Mouse (Mus musculus): ENCODE measurements around the gene Lim2. TPM values are rescaled to one million over a fixed set of nuclear protein-coding genes. Genes with fewer than 3 reads are reported as not detected.

Lim2 gene
- total and polyA plus RNA-seq, 3 experiments: not detected

GRCm38 (mm10) chr7:43483236-43483635 lies 55.8 kb downstream of the Lim2 start:
- DNase-seq (ENCODE audit: low read depth, low spot score): peak; percentile 7
- Histone ChIP-seq H3K9me3 (replicated peaks; ENCODE audit: insufficient read depth, low read length) (no peaks in the 10 kb centered on the region), H3K9ac (ENCODE audit: control insufficient read depth, low read depth, low read length, poor library complexity, severe bottlenecking) (no peak overlapping the region), H3K79me2 (ENCODE audit: control insufficient read depth, insufficient read depth, low read length, poor library complexity) (no peaks in the 10 kb centered on the region), H3K27me3 (ENCODE audit: control insufficient read depth in 1 of 2, insufficient read depth in 2 of 2, low read length in 2 of 2) (no peaks in the 10 kb centered on the region), H3K4me1 (ENCODE audit: control insufficient read depth in 1 of 2, insufficient read depth in 2 of 2, low read length in 2 of 2) (no peaks in the 10 kb centered on the region), H3K36me3 (ENCODE audit: control insufficient read depth in 1 of 2, insufficient read depth in 2 of 2, low read length in 2 of 2) (no peaks in the 10 kb centered on the region), H3K27ac (ENCODE audit: control insufficient read depth, low read depth, low read length) (no peak overlapping the region), H3K4me3 (ENCODE audit: control insufficient read depth in 1 of 2, insufficient read depth in 1 of 2, low read depth in 2 of 2, low read length in 2 of 2) (no peak overlapping the region)
- no peak for TF ChIP-seq RCOR1 (IDR thresholded peaks at IDR 0.05; ENCODE audit: low read depth, low read length)
- TF ChIP-seq POLR2AphosphoS2 (IDR thresholded peaks at IDR 0.05; ENCODE audit: low read length): no peak
- no peak for TF ChIP-seq MEF2A (IDR thresholded peaks at IDR 0.05; ENCODE audit: extremely low read depth, insufficient replicate concordance, low read depth, low read length, poor library complexity, severe bottlenecking)
- no peak for TF ChIP-seq NELFE (IDR thresholded peaks at IDR 0.05; ENCODE audit: low read depth, low read length)
- no peak for TF ChIP-seq POLR2A (IDR thresholded peaks at IDR 0.05; ENCODE audit: control insufficient read depth in 1 of 2, insufficient read depth in 1 of 2, low read depth in 1 of 2, low read length in 2 of 2, poor library complexity in 1 of 2)
- no peak for TF ChIP-seq RAD21 (IDR thresholded peaks at IDR 0.05; ENCODE audit: low read depth, low read length)
- TF ChIP-seq HCFC1 (IDR thresholded peaks at IDR 0.05; ENCODE audit: low read depth, low read length): no peak
- no peak for TF ChIP-seq ZMIZ1 (IDR thresholded peaks at IDR 0.05; ENCODE audit: low read depth, low read length)
- TF ChIP-seq NRF1 (IDR thresholded peaks at IDR 0.05; ENCODE audit: insufficient read depth, low read depth, low read length, poor library complexity, severe bottlenecking): no peak
- no peak for TF ChIP-seq MAZ (IDR thresholded peaks at IDR 0.05; ENCODE audit: low read depth, low read length)

Other genes with a start within 250 kb of the Lim2 start
- gene Zfp715, start 114.4 kb upstream of the Lim2 start, total RNA-seq (2012; rRNA removed): 10.5 and 11.7 TPM in 2 replicates
- 1 to 10 TPM in 1 of 2 experiments, not detected in 1; 8.3 TPM for gene Zfp715, start 114.4 kb upstream of the Lim2 start, polyA plus RNA-seq (2012; ENCODE audit: insufficient read depth in 1 of 2, insufficient read length in 2 of 2, low read depth in 1 of 2, low replicate concordance in 2 of 2, missing spikeins in 1 of 2)
- 22.6 and 22.7 TPM in 2 replicates for gene Siglecf, start 76.3 kb upstream of the Lim2 start, total RNA-seq (2012; rRNA removed)
- gene Siglecf, start 76.3 kb upstream of the Lim2 start, polyA plus RNA-seq (2012; ENCODE audit: insufficient read depth in 1 of 2, insufficient read length in 2 of 2, low read depth in 1 of 2, low replicate concordance in 2 of 2, missing spikeins in 1 of 2): 10 to 100 TPM in 1 of 2 experiments, not detected in 1; 26.7 TPM
- not detected in 2 replicates for gene Siglecg, start 19.5 kb upstream of the Lim2 start, total RNA-seq (2012; rRNA removed)
- not detected for gene Siglecg, start 19.5 kb upstream of the Lim2 start, polyA plus RNA-seq (2012; ENCODE audit: insufficient read depth in 1 of 2, insufficient read length in 2 of 2, low read depth in 1 of 2, low replicate concordance in 2 of 2, missing spikeins in 1 of 2)
- not detected in 2 replicates for gene Nkg7, start 9.4 kb downstream of the Lim2 start, total RNA-seq (2012; rRNA removed)
- gene Nkg7, start 9.4 kb downstream of the Lim2 start, polyA plus RNA-seq (2012; ENCODE audit: insufficient read depth in 1 of 2, insufficient read length in 2 of 2, low read depth in 1 of 2, low replicate concordance in 2 of 2, missing spikeins in 1 of 2): not detected
- gene Cldnd2, start 13.1 kb downstream of the Lim2 start, total RNA-seq (2012; rRNA removed): not detected in 2 replicates
- gene Cldnd2, start 13.1 kb downstream of the Lim2 start, polyA plus RNA-seq (2012; ENCODE audit: insufficient read depth in 1 of 2, insufficient read length in 2 of 2, low read depth in 1 of 2, low replicate concordance in 2 of 2, missing spikeins in 1 of 2): not detected
- gene Etfb, start 16.4 kb downstream of the Lim2 start, total RNA-seq (2012; rRNA removed): 174 and 177 TPM in 2 replicates
- 100 to 1,000 TPM in 1 of 2 experiments, not detected in 1; 186 TPM for gene Etfb, start 16.4 kb downstream of the Lim2 start, polyA plus RNA-seq (2012; ENCODE audit: insufficient read depth in 1 of 2, insufficient read length in 2 of 2, low read depth in 1 of 2, low replicate concordance in 2 of 2, missing spikeins in 1 of 2)
- gene Gm45233, start 16.5 kb downstream of the Lim2 start, total RNA-seq (2012; rRNA removed): not detected in 2 replicates
- under 1 TPM in 1 of 2 experiments, not detected in 1; 0.42 TPM for gene Gm45233, start 16.5 kb downstream of the Lim2 start, polyA plus RNA-seq (2012; ENCODE audit: insufficient read depth in 1 of 2, insufficient read length in 2 of 2, low read depth in 1 of 2, low replicate concordance in 2 of 2, missing spikeins in 1 of 2)
- 0.08 and 0.10 TPM in 2 replicates for gene Vsig10l, start 35.5 kb downstream of the Lim2 start, total RNA-seq (2012; rRNA removed)
- gene Vsig10l, start 35.5 kb downstream of the Lim2 start, polyA plus RNA-seq (2012; ENCODE audit: insufficient read depth in 1 of 2, insufficient read length in 2 of 2, low read depth in 1 of 2, low replicate concordance in 2 of 2, missing spikeins in 1 of 2): under 1 TPM in 1 of 2 experiments, not detected in 1; 0.65 TPM
- not detected in 2 replicates for gene Iglon5, start 62.4 kb downstream of the Lim2 start, total RNA-seq (2012; rRNA removed)
- gene Iglon5, start 62.4 kb downstream of the Lim2 start, polyA plus RNA-seq (2012; ENCODE audit: insufficient read depth in 1 of 2, insufficient read length in 2 of 2, low read depth in 1 of 2, low replicate concordance in 2 of 2, missing spikeins in 1 of 2): not detected
- gene 4931406B18Rik, start 78.3 kb downstream of the Lim2 start, total RNA-seq (2012; rRNA removed): not detected in 2 replicates
- gene 4931406B18Rik, start 78.3 kb downstream of the Lim2 start, polyA plus RNA-seq (2012; ENCODE audit: insufficient read depth in 1 of 2, insufficient read length in 2 of 2, low read depth in 1 of 2, low replicate concordance in 2 of 2, missing spikeins in 1 of 2): not detected
- gene Cd33, start 116.8 kb downstream of the Lim2 start, total RNA-seq (2012; rRNA removed): not detected in 2 replicates
- gene Cd33, start 116.8 kb downstream of the Lim2 start, polyA plus RNA-seq (2012; ENCODE audit: insufficient read depth in 1 of 2, insufficient read length in 2 of 2, low read depth in 1 of 2, low replicate concordance in 2 of 2, missing spikeins in 1 of 2): not detected
- gene Zfp658, start 134.6 kb downstream of the Lim2 start, total RNA-seq (2012; rRNA removed): not detected in 2 replicates
- gene Zfp658, start 134.6 kb downstream of the Lim2 start, polyA plus RNA-seq (2012; ENCODE audit: insufficient read depth in 1 of 2, insufficient read length in 2 of 2, low read depth in 1 of 2, low replicate concordance in 2 of 2, missing spikeins in 1 of 2): not detected
- 3.6 and 5.5 TPM in 2 replicates for gene Zfp719, start 151.9 kb downstream of the Lim2 start, total RNA-seq (2012; rRNA removed)
- gene Zfp719, start 151.9 kb downstream of the Lim2 start, polyA plus RNA-seq (2012; ENCODE audit: insufficient read depth in 1 of 2, insufficient read length in 2 of 2, low read depth in 1 of 2, low replicate concordance in 2 of 2, missing spikeins in 1 of 2): 1 to 10 TPM in 1 of 2 experiments, not detected in 1; 1.9 TPM
- 0.10 TPM in 1 of 2 replicates, not detected in the other for gene Zfp819, start 179.5 kb downstream of the Lim2 start, total RNA-seq (2012; rRNA removed)
- under 1 TPM in 1 of 2 experiments, not detected in 1; 0.06 TPM for gene Zfp819, start 179.5 kb downstream of the Lim2 start, polyA plus RNA-seq (2012; ENCODE audit: insufficient read depth in 1 of 2, insufficient read length in 2 of 2, low read depth in 1 of 2, low replicate concordance in 2 of 2, missing spikeins in 1 of 2)
- gene Ceacam18, start 207.0 kb downstream of the Lim2 start, total RNA-seq (2012; rRNA removed): 0.08 and 0.13 TPM in 2 replicates
- gene Ceacam18, start 207.0 kb downstream of the Lim2 start, polyA plus RNA-seq (2012; ENCODE audit: insufficient read depth in 1 of 2, insufficient read length in 2 of 2, low read depth in 1 of 2, low replicate concordance in 2 of 2, missing spikeins in 1 of 2): under 1 TPM in 1 of 2 experiments, not detected in 1; 0.04 TPM
- gene Siglece, start 232.5 kb downstream of the Lim2 start, total RNA-seq (2012; rRNA removed): not detected in 2 replicates
- under 1 TPM in 1 of 2 experiments, not detected in 1; 0.07 TPM for gene Siglece, start 232.5 kb downstream of the Lim2 start, polyA plus RNA-seq (2012; ENCODE audit: insufficient read depth in 1 of 2, insufficient read length in 2 of 2, low read depth in 1 of 2, low replicate concordance in 2 of 2, missing spikeins in 1 of 2)
- 12.4 and 17.2 TPM in 2 replicates for gene Ctu1, start 244.3 kb downstream of the Lim2 start, total RNA-seq (2012; rRNA removed)
- gene Ctu1, start 244.3 kb downstream of the Lim2 start, polyA plus RNA-seq (2012; ENCODE audit: insufficient read depth in 1 of 2, insufficient read length in 2 of 2, low read depth in 1 of 2, low replicate concordance in 2 of 2, missing spikeins in 1 of 2): 10 to 100 TPM in 1 of 2 experiments, not detected in 1; 15.6 TPM

Measured in MEL (cell line).